Mouse (Mus musculus): ENCODE measurements around the gene Slc27a5. TPM values are rescaled to one million over a fixed set of nuclear protein-coding genes. Genes with fewer than 3 reads are reported as not detected.

The Slc27a5 gene
- 0.33 and 0.46 TPM in 2 replicates for polyA plus RNA-seq (2016; fragmentation: Nextera tagmentation; extraction: Ambion mirVana)

DNA sequence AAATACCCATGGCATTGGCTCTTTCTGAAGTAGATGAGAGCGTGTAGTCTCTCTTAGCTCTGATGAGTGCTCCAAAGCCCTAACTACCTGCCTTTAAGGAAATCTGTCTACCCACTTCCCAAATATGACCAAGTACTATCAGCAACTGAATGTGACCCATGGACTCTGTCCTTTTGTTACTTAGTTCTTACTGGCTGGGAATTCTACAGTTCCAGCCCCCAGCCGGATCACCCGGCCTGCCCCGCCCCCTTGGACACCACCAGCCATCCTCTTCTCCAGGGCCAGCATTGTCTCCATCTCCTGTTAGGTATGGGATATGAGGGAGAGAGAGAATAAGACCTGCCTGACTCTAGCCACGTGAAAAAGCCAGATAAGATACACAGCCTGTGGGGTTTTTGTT lies at the start of gene Slc27a5:
Slc27a5 (minus strand) TSS at position 140 of the 400 bp plus-strand sequence.
- no peaks in the 10 kb centered on the region for H3K36me3 ChIP-seq
- no peaks in the 10 kb centered on the region for H3K9me3 ChIP-seq
- no peaks in the 10 kb centered on the region for H3K27me3 ChIP-seq (replicated peaks)
- 79% methylated on average over 5 of the region's 5 CpGs for WGBS
- no peak within 1 kb of the TSS for H3K9ac ChIP-seq
- H3K4me3 ChIP-seq: no peak within 1 kb of the TSS
- ATAC-seq (ENCODE audit: low FRiP score, low read depth): no peak
- no peak within 1 kb of the TSS for H3K4me2 ChIP-seq (replicated peaks)
- no peaks in the 10 kb centered on the region for H3K4me1 ChIP-seq
- no peak within 1 kb of the TSS for H3K27ac ChIP-seq

DNA sequence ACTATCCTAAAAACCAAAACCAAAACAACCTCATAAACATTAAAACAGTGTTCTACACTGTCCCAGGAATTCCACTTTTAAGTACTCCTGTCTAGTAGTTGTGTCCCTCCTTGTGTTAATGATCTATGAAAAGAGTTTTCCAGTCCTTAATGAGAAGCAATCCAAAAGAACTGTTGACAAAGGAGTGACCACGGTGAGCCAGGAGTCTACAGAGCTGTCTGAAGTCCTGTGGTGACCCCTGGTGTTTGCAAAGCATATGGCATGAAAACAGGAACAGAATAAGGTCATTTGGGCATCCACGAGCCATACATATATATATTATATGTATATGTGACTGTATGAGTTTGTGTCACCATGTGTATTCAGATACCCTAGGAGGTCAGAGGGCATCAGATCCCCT lies 48.1 kb upstream of the Slc27a5 start:
- peak; percentile 61 for ATAC-seq (ENCODE audit: low FRiP score, low read depth)
- peaks cover 16% of the 10 kb centered on the region for H3K4me1 ChIP-seq
- peaks cover 43% of the 10 kb centered on the region for H3K27me3 ChIP-seq (replicated peaks)
- no peak overlapping the region for H3K4me2 ChIP-seq (replicated peaks)
- H3K27ac ChIP-seq: no peak overlapping the region
- WGBS: 7% methylated on average over 2 of the region's 2 CpGs
- H3K4me3 ChIP-seq: no peak overlapping the region
- no peaks in the 10 kb centered on the region for H3K36me3 ChIP-seq
- no peak overlapping the region for H3K9ac ChIP-seq
- H3K9me3 ChIP-seq: no peaks in the 10 kb centered on the region

DNA sequence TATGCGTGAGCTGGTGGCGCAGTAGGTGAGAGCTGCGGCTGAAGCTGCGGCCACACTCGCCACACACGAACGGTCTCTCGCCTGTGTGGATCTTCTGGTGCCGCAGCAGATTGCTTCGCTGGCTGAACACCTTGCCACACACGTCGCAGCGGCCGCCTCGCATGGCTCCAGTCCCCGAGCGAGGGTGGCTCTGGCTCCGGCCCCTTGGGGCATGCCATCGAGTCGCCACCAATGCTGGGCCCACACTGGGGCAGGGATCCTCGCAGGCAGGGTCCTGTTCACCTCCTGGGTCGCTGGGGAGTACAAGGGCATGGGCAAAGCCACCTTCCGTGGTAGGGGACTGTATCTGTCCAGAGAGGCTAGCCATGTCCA lies 46.2 kb upstream of the Slc27a5 start:
- WGBS: 3% methylated on average over 23 of the region's 23 CpGs
- Histone ChIP-seq H3K9me3 (no peaks in the 10 kb centered on the region), H3K4me1 (peaks cover 16% of the 10 kb centered on the region), H3K9ac (peak overlapping the region; percentile 59), H3K36me3 (no peaks in the 10 kb centered on the region), H3K4me2 (replicated peaks) (peak overlapping the region; percentile 77), H3K27me3 (replicated peaks) (peaks cover 46% of the 10 kb centered on the region), H3K4me3 (peak overlapping the region; percentile 33), H3K27ac (no peak overlapping the region)
- peak; percentile 37 for ATAC-seq (ENCODE audit: low FRiP score, low read depth)

DNA sequence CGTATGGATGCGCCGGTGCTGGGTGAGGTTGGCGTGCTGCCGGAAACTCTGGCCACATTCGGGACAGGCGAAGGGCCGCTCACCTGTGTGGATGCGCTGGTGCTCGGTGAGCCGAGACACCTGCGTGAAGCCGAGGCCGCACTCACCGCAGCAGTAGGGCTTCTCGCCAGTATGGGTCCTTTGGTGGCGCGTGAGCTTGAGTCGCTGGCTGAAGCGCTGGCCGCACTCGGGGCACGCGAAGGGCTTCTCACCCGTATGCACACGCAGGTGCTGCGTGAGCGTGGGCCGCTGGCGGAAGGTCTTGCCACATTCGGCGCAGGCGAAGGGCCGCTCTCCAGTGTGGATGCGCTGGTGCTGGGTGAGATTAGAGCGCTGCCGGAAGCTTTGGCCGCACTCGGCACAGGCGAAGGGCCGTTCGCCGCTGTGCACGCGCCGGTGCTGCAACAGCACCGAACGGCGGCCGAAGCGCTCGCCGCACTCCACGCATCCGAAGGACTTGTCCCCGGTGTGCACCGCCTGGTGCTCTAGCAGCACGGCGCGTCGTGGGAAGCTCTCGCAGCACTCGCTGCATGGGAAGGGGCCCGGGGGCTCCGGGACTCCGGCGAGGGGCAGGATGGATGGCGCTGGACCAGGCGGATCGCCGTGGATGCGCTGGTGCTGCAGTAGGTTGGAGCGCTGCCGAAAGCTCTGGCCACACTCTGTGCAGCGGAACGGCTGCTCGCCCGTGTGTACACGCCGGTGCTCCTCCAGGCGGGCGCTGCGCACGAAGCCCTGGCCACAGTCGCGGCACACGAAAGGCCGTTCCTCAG lies 45.7 kb upstream of the Slc27a5 start:
- WGBS: 5% methylated on average over 88 of the region's 88 CpGs
- H3K27ac ChIP-seq: no peak overlapping the region

DNA sequence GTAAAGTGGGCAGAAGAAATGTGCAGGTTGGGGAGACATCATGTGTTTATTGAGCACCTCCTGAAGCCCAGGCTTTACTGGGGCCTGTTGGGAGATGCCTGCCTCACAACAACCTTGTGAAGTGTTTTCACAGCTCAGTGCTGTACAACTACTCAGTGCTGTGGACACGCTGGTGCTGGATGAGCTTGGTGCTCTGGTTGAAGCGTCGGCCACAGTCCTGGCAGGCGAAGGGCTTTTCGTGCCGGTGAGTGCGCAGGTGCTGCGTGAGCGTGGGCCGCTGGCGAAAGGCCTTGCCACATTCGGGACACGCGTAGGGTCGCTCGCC lies 45.1 kb upstream of the Slc27a5 start:
- Histone ChIP-seq H3K9ac (peak overlapping the region; percentile 59), H3K27me3 (replicated peaks) (peaks cover 46% of the 10 kb centered on the region), H3K9me3 (no peaks in the 10 kb centered on the region), H3K36me3 (no peaks in the 10 kb centered on the region), H3K27ac (no peak overlapping the region), H3K4me1 (peaks cover 22% of the 10 kb centered on the region), H3K4me3 (no peak overlapping the region), H3K4me2 (replicated peaks) (peak overlapping the region; percentile 77)
- ATAC-seq (ENCODE audit: low FRiP score, low read depth): no peak
- WGBS: 43% methylated on average over 16 of the region's 16 CpGs

More for the DNA sequence above, 45.7 kb upstream of the Slc27a5 start:
- ATAC-seq (ENCODE audit: low FRiP score, low read depth): peak; percentile 45
- Histone ChIP-seq H3K4me3 (peak overlapping the region; percentile 33), H3K4me1 (peaks cover 21% of the 10 kb centered on the region), H3K9me3 (no peaks in the 10 kb centered on the region), H3K36me3 (no peaks in the 10 kb centered on the region), H3K27me3 (replicated peaks) (peaks cover 46% of the 10 kb centered on the region), H3K9ac (peak overlapping the region; percentile 59), H3K4me2 (replicated peaks) (peak overlapping the region; percentile 77)

DNA sequence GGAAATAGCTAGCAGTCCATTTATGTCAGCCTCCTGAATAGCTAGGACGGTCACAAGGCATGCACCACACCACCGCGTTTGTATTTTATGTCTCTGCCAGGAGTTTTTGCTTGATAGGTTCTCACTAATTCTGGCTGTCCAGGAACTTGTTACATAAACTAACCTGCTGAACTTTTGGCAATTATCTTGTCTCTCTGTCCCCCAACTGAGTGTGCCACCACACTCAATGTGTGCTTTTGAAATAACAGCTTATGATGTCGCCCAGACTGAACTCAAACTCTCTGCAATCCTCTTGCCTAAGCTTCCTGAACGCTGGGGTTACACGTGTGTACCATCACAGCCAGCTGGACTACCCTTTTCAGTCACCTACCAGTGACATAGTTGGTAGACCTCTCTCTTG lies 44.5 kb upstream of the Slc27a5 start:
- no peaks in the 10 kb centered on the region for H3K36me3 ChIP-seq
- 74% methylated on average over 6 of the region's 6 CpGs for WGBS
- no peak overlapping the region for H3K4me3 ChIP-seq
- H3K4me1 ChIP-seq: peaks cover 22% of the 10 kb centered on the region
- no peaks in the 10 kb centered on the region for H3K9me3 ChIP-seq
- peaks cover 46% of the 10 kb centered on the region for H3K27me3 ChIP-seq (replicated peaks)
- no peak overlapping the region for H3K9ac ChIP-seq
- H3K27ac ChIP-seq: no peak overlapping the region
- H3K4me2 ChIP-seq (replicated peaks): no peak overlapping the region
- ATAC-seq (ENCODE audit: low FRiP score, low read depth): no peak

DNA sequence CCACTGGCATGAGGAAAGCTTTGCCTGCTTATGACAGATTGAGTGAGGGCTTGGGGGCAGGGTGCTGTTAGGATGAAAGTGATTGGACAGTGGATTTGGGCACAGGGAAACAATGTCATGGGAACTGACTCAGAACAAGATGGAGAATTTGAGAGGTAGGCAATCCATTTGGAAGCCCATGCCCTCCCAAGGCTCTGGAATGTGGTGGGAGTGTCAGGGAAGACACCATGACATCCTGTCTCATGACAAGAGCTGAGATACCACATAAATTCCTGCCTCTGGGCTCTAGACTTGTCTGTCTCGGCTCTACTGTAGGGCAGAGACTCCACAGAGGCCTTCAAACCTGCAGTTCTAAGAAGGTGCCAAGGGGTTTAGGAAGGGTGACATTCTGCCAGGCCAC lies 43.3 kb upstream of the Slc27a5 start:
- peaks cover 46% of the 10 kb centered on the region for H3K27me3 ChIP-seq (replicated peaks)
- no peak overlapping the region for H3K27ac ChIP-seq
- H3K36me3 ChIP-seq: peaks cover 2% of the 10 kb centered on the region
- ATAC-seq (ENCODE audit: low FRiP score, low read depth): no peak
- H3K4me3 ChIP-seq: no peak overlapping the region
- no peak overlapping the region for H3K9ac ChIP-seq
- no peaks in the 10 kb centered on the region for H3K9me3 ChIP-seq
- H3K4me1 ChIP-seq: peaks cover 30% of the 10 kb centered on the region
- H3K4me2 ChIP-seq (replicated peaks): no peak overlapping the region
- WGBS: 67% methylated on average over 1 of the region's 1 CpGs

DNA sequence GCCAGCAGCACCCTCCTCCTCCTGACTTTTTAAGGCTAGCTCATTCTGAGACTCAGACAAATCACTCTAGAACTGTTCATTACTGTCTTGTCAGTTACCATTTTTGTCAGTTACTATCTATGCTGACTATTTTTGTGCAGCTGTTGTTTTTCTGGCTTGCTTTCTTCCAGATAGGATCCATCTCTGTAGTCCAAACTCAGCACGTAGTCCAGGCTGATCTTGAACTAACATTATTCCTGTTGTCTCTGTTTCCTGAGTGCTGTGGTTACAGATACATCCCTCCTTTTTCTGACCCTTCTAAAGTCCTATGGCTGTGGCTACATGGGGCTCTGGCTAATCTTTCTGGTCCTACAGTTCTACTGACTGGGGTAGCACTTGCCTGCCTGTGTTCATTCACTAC lies 41.2 kb upstream of the Slc27a5 start:
- Histone ChIP-seq H3K27me3 (replicated peaks) (peaks cover 31% of the 10 kb centered on the region), H3K4me3 (no peak overlapping the region), H3K4me2 (replicated peaks) (peak overlapping the region; percentile 88), H3K27ac (no peak overlapping the region), H3K4me1 (peaks cover 34% of the 10 kb centered on the region), H3K36me3 (peaks cover 16% of the 10 kb centered on the region), H3K9ac (peak overlapping the region; percentile 93), H3K9me3 (no peaks in the 10 kb centered on the region)
- 94% methylated on average over 1 of the region's 1 CpGs for WGBS
- no peak for ATAC-seq (ENCODE audit: low FRiP score, low read depth)

DNA sequence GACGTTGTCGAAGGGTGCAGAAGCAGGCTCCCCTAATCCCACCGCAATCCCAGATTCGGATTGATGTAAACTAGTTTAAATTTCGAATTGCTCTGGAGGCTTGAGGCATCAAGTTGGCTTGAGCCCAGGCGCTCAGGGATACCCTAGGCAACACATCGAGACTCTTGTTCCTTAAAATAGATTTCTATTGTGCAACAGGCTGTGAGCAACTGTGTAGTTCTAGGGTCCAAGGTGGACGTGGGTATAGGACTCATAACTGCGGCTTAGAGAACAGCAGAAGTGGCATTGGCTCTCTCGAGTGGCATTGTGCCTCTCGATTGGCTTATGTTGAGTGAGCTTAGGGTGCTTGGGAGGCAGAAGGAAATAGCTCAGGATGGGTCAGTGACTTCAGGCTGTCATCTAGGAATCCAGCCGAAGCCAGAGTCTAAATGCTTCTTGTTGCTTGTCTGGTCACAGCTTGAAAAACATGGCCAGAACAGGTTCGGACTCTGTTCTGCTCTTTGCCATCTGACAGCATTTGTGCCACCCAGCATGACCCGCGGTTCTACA lies 40.7 kb upstream of the Slc27a5 start:
- peak overlapping the region; percentile 88 for H3K4me2 ChIP-seq (replicated peaks)
- H3K9ac ChIP-seq: peak overlapping the region; percentile 93
- H3K27ac ChIP-seq: peak overlapping the region; percentile 99; the same call in 1 of the 2 replicates
- peak overlapping the region; percentile 78 for H3K4me3 ChIP-seq
- no peak for ATAC-seq (ENCODE audit: low FRiP score, low read depth)
- WGBS: 24% methylated on average over 15 of the region's 15 CpGs
- H3K9me3 ChIP-seq: no peaks in the 10 kb centered on the region
- peaks cover 34% of the 10 kb centered on the region for H3K4me1 ChIP-seq
- peaks cover 26% of the 10 kb centered on the region for H3K27me3 ChIP-seq (replicated peaks)
- peaks cover 16% of the 10 kb centered on the region for H3K36me3 ChIP-seq

DNA sequence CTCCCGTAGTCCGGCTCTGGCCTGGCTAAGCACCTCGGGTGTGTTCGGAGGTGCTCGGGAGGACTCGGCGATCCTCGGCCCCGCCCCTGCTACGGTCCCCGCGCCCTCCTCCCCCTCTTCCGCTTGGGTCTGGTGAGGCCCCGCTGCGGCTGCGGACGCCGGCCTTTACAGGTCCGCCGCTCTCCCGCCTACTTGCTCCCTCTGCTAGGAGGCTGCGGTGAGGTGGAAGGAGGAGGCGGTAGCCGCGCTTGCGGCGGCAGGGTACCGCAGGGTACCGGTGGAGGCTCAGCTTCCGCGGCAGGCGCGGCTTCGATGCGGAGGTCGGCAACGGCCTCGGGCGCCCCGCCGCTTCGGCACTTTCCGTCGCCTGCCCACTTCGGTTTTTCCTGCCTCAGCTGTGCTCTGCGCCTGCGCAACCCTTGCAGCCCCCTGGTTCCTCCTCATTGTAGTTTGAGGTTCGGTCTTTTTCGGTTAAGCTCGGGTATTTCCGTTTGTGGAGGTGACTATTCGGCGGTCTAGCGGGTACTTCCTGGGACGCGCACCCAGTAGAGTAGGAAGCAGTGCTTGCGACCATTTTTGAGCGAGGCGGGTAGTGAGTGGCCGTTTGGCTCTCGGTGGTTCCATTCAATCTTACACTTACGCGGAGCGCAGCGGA lies 40.0 kb upstream of the Slc27a5 start, which contains the start of gene Ube2m:
Ube2m (minus strand) TSS at position 375 of the 655 bp plus-strand sequence.
- peaks cover 16% of the 10 kb centered on the region for H3K36me3 ChIP-seq
- peaks cover 19% of the 10 kb centered on the region for H3K27me3 ChIP-seq (replicated peaks)
- under 1% methylated on average over 62 of the region's 65 CpGs for WGBS
- no peaks in the 10 kb centered on the region for H3K9me3 ChIP-seq
- peaks cover 34% of the 10 kb centered on the region for H3K4me1 ChIP-seq
- H3K27ac ChIP-seq: peak within 1 kb of the TSS; percentile 99
- peak within 1 kb of the TSS; percentile 78 for H3K4me3 ChIP-seq
- ATAC-seq (ENCODE audit: low FRiP score, low read depth): peak; percentile 92
- peak within 1 kb of the TSS; percentile 88 for H3K4me2 ChIP-seq (replicated peaks)
- peak within 1 kb of the TSS; percentile 93 for H3K9ac ChIP-seq

DNA sequence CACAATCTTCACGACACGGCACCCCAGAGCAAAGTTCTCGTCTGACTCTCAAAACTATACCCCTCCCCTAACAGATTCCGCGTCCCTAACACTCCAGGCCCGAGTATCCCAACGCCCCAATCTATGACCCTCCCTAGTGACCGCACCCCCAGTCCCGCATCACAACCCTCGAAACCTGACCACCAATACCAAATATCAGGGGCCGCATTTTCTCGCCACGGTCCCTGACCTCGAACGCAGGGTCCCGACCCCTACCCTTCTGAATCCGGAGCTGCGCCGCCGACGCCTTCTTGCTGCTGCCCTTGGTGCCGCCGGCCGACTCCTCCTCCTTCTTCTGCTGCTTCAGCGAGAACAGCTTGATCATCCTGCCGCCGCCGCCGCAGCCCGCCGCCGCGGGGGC lies 39.4 kb upstream of the Slc27a5 start:
- under 1% methylated on average over 25 of the region's 33 CpGs for WGBS
- Histone ChIP-seq H3K4me2 (replicated peaks) (peak overlapping the region; percentile 88), H3K9me3 (no peaks in the 10 kb centered on the region), H3K9ac (peak overlapping the region; percentile 93), H3K27ac (peak overlapping the region; percentile 99; the same call in 1 of the 2 replicates), H3K27me3 (replicated peaks) (peaks cover 13% of the 10 kb centered on the region), H3K36me3 (peaks cover 23% of the 10 kb centered on the region), H3K4me1 (peaks cover 36% of the 10 kb centered on the region), H3K4me3 (peak overlapping the region; percentile 78)
- no peak for ATAC-seq (ENCODE audit: low FRiP score, low read depth)

DNA sequence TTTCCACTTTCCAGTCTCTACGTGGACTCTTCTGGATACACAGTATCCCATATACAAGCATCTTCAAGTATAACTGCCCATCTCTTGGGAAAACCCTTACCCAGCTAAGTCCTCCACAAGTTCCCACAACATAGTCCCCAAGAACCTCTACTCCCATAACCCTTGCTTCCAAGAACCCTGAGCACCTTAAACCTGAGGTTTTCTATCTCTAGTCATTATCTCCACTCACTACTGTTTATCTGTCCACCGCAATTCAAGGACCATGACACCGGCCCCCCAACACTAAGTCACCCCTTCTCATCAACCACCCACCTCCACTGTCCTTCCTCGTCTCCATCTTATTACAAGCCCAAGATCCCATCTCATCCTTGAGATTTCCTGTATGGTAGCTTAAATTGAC lies 38.8 kb upstream of the Slc27a5 start:
- Histone ChIP-seq H3K27me3 (replicated peaks) (peaks cover 7% of the 10 kb centered on the region), H3K4me3 (peak overlapping the region; percentile 78), H3K36me3 (peaks cover 28% of the 10 kb centered on the region), H3K4me2 (replicated peaks) (peak overlapping the region; percentile 88), H3K9me3 (no peaks in the 10 kb centered on the region), H3K27ac (no peak overlapping the region), H3K9ac (peak overlapping the region; percentile 93), H3K4me1 (peaks cover 40% of the 10 kb centered on the region)
- no peak for ATAC-seq (ENCODE audit: low FRiP score, low read depth)
- 50% methylated on average over 4 of the region's 4 CpGs for WGBS

Data from neural tube, embryonic 12.5 days (tissue).